Mouse (Mus musculus) cerebellum, adult 18-20 months (tissue): ENCODE measurements around the gene Bag3.
"Not testable (repeated sequence)": the region's sequence is repeated elsewhere in the genome, so short reads cannot be mapped to it uniquely, and the experiment has no call there.

ENCODE experiments used
- DNase-seq, 2 experiments: peaks; one replicate each; pipeline ENCODE4 v3.0.0; 2021

The Bag3 gene

GRCm38 (mm10) chr7:128569987-128570656, 46.7 kb downstream of the Bag3 start:
- DNase-seq, result no peak

DNA sequence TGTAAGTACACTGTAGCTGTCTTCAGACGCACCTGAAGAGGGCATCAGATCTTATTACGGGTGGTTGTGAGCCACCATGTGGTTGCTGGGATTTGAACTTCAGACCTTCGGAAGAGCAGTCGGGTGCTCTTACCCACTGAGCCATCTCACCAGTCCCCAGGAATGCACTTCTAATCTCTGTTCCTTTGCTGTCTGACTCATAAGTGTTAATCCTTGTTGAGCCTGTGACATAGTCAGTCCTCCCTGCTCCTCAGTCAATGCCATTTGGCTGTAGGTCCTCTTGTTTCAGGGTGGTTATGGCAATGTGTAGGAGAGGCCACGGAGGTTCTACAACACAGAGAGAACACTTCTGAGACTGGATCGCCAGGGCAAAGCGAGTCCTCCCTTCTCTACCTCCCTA, 47.2 kb downstream of the Bag3 start:
- not testable (repeated sequence) for DNase-seq

- DNase-seq, result no peak
Observed at GRCm38 (mm10) chr7:128572030-128572429, 48.6 kb downstream of the Bag3 start.

GRCm38 (mm10) chr7:128575211-128575610, 51.8 kb downstream of the Bag3 start:
- DNase-seq, result no peak

- DNase-seq, result no peak
Observed at GRCm38 (mm10) chr7:128575794-128576193, 52.4 kb downstream of the Bag3 start.

- no peak for DNase-seq
Observed at GRCm38 (mm10) chr7:128577607-128578006, 54.2 kb downstream of the Bag3 start.

DNA sequence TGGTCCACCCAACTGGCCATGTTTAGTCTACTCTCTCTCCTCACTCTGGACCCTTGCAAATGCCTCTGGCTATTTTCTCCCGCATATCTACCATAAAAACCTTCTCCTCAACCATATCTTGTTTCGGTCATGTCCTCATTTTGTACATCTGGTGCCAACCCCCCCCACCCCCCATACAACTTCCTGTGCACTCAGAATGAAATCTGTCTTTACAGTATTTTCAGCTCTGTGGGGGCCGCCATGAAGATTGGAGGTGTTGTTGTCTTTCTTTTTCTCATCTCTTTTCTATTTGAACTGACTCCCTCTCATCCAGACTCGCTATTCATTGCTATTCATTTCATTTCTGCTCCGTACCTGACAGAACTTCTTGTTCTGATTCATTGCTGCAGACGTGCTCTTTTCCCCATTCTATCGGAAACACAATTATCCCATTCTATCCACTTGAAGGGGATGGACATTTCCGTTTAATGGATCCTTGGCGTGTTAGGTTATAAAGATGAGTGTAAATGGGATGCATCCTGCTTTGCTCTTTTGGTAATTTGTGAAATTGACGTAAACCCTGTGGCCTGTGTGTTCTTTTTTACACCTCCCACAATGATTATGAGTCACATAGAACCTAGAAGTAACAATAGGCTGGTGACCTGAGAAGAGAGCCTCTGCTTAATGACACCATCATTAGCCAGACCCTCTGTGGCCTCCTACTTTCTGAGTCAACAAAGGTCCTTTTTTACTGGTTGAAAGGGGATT, 55.0 kb downstream of the Bag3 start:
- DNase-seq, result no peak

GRCm38 (mm10) chr7:128579381-128579780, 56.0 kb downstream of the Bag3 start:
- no peak for DNase-seq

DNA sequence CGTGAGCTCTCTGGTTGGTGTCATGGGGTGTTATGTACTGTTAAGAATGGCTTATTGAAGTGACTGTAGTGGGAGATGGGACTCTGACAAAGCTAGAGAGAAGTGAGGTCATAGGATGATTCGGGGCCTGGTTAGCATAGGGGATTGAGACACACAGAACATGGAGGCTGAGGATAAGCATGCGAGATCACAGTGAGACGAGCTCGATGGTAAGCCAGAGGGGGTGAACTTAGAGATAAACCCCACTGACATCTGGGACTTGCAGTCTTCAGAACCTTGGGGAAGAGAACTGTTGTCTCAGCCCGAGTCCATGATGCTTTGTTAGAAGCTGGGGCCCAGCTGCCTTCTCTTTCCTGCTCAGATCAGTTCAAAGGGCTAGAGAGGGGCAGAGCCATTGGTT, 56.9 kb downstream of the Bag3 start:
- no peak for DNase-seq

- peak in 1 of 2 experiments; percentile 36 for DNase-seq
Observed at GRCm38 (mm10) chr7:128581864-128582484, 58.6 kb downstream of the Bag3 start.

DNA sequence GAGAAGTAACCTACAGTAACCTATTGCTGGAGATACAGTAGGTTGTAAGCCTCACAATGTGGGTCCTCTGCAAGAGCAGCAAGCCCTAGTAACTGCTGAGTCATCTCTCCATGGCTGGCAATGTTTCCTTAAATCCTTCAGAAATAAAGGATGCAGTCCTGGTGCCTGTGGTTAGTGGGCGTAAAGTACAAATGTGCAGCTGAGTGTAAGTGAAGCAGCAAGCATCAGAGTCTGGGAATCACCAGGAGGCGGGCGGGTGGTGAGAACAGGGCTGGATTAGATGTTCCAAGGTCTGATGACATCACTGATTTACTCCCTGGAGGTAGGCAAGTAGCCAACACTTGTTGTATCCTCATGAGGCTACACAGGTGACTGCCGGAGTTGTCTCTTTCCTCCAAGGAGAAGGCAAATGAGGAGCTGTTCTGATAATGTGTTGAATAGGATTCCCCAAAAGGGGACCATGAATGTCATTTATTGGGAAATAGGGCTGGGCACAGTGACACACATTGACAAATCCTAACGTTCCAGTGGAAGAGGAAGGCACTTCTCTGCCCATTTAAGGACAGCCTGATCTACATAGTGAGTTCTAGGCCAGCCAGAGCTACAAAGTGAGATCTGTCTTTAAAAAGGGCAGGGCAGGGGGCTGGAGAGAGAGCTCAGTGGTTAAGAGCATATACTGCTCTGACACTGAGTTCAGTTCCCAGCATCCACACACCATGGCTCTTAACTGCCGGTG, 60.0 kb downstream of the Bag3 start:
- peak; percentile 63 to 64 for DNase-seq

DNA sequence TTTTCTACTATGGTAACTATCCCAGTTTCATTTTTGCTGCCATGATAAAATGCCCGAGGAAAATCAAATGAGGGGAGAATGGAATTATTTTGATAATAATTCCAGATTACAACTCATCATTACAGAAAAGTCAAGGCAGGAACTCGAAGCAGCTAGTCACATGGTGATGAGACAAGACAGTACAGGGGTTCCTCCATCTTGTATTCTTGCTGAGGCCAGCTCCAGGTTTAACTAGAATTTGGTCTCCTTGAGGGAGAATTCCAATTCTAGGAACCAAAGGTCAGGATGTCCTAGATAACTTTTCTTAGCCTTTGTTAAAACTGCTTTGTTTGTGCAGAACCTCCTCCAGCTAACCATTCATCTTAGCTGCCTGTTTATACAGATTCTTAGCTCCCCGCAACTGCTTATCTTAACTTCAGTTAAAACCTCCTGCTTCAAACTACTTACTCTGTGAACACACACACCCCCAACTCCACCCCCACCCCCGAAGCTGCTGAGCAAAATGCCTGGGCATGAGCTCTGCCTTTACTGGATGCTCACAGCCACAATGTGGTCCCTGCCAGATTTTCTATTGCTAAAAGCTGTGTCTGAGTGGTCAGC, 64.0 kb downstream of the Bag3 start:
- DNase-seq, result no peak

- DNase-seq, result no peak
Observed at GRCm38 (mm10) chr7:128591345-128592084, 68.1 kb downstream of the Bag3 start.

DNA sequence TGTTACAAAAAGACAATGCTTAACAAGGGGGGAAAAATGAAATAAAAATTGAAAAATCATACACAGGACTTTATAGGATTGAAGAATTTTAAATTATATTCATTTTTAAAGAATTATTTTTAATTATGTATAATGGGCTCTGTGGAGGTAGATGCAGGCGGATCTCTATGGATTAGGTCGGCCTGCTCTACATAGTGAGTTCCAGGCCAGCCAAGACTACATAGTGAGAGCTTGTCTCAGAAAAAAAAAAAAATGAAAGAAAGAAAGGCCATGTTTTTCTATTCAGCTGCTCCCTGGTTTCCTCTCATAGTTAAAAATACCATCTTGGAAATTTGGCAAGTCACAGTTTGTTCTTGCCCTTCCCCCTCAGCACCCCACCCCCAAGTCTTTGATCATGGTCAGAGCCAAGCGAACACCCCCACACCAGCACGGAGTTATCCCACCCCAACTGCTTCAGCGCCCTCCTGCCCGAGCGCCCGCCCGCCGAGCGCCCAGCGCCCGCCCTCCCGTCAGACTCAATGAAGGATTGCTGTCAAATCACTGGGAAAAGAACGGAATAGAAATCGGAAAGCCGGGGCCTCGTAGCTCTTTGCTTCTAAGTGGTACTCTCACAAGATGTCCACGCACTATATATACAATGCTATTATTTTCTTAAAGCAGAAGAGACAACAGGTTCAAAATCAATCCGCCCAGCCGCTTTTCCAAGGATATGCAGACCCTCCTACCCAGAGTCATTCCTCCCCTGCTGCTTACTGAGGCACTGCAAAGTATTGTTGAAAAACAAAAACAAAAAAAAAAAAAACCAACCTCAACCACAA, 68.9 kb downstream of the Bag3 start:
- no peak for DNase-seq

DNA sequence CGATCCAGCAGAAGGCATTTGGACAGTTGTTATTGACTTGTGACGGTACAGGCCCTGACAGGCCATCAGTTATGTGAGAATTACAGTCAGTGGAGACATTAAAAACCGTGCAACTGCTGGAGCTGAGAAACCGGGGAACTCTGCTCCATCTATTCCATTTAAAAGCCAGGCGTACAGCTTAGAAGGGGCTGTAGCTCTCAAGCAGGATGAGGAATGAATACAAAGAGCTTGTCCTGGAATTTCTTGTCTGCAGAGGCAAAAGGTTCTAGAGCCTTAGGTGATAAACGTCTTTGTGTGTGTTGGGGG, 69.5 kb downstream of the Bag3 start:
- DNase-seq, result no peak

DNA sequence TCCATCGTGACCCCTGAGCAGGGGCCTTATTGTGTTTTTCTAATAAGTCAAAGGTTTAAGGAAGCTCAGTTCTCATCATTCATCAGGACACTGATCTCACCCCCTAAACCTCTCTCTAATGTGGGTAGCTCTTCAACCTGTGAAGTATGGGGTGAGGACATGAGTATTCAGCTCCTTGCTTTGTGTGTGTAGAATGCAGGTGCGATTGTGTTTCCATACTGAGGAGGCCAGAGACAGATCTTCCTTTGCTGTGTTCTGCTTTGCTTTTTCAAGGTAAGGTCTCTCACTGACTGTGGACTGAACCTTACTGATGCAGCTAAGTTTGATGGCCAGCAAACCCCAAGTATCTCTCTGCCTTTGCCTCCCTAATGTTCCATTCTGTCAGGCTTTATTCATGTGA, 72.9 kb downstream of the Bag3 start:
- no peak for DNase-seq
